Mouse (Mus musculus) embryo, embryonic 11 days (tissue): Measurements from ENCODE around the gene Defa35.
"Not testable (repeated sequence)": the region's sequence is repeated elsewhere in the genome, so short reads cannot be mapped to it uniquely, and the experiment has no call there.

Source experiments
- DNase-seq: peaks from one replicate; pipeline ENCODE4 v3.0.0-alpha.2; 2015

Gene Defa35

DNA sequence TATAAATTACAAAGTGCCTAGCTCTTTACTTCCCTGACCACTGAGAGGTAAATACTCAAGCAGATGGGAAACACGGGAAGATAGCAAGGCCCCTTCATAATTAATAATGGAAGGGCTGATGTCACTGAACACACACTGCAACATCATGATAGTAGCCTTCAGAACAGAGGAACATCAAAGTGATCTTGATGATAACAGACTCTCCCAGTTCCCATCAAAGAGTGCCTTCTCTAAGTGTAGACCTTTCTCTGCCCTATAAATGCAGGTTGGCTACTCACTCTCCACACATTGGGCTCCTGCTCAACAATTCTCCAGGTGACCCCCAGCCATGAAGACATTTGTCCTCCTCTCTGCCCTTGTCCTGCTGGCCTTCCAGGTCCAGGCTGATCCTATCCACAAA is at the start of gene Defa35:
TSS of gene Defa35 (plus strand) at position 301 of the 400 bp plus-strand sequence.
- not testable (repeated sequence) for DNase-seq

GRCm38 (mm10) chr8:21025245-21025644 is 39.6 kb upstream of the Defa35 start, which contains the start of gene Defa21:
TSS of gene Defa21 (plus strand) at chr8:21025545.
- DNase-seq = not testable (repeated sequence)

GRCm38 (mm10) chr8:21054747-21055146 is 10.1 kb upstream of the Defa35 start, which contains the start of gene Defa23:
TSS of gene Defa23 (plus strand) at chr8:21055047.
- DNase-seq = not testable (repeated sequence)

GRCm38 (mm10) chr8:21084142-21084541 is 19.3 kb downstream of the Defa35 start, which contains the start of gene Defa25:
TSS of gene Defa25 (plus strand) at chr8:21084442.
- DNase-seq = not testable (repeated sequence)

GRCm38 (mm10) chr8:21093106-21093505 is 28.3 kb downstream of the Defa35 start:
- peak; percentile 0 for DNase-seq

GRCm38 (mm10) chr8:21095950-21096349 is 31.1 kb downstream of the Defa35 start, which contains the start of gene Gm14851:
TSS of gene Gm14851 (minus strand) at chr8:21096050.
- DNase-seq = not testable (repeated sequence)
